Mouse (Mus musculus): ENCODE data around the gene Gna15. TPM values are rescaled to one million over a fixed set of nuclear protein-coding genes. Genes with fewer than 3 reads are reported as not detected.

Gene Gna15
- total RNA-seq, 4 experiments from 2014 or later, result 3.4 to 6.1 (median 5.3) TPM

DNA sequence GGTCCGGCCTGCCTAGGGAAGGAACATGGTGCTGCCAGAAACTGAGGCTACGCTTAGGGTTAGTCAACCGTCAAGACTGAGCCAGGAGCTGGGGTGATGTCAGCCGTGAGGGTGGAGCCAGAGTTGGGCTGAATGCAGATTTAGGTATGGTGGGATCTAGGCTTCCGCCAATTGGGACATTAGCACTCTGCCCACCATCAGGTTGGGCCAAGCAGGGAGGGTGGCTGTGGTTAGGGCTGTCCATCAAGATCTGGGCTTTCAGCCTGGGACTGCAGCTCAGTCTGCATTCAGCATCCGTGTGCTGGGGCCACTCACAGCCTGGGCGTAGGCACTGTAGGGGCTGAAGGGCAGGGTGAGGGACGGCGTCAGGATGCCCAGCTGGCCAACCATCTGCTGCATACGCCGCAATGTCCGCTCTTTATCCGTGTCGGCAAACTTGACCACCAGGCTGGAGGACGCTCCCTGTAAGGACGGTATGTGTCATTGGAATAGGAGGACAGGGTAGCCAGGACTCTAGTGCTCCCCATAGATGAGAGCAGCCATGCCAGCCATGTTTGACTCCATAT is 56.3 kb downstream of the Gna15 start:
- DNase-seq (ENCODE audit: low spot score in 2 of 2), result no peak

DNA sequence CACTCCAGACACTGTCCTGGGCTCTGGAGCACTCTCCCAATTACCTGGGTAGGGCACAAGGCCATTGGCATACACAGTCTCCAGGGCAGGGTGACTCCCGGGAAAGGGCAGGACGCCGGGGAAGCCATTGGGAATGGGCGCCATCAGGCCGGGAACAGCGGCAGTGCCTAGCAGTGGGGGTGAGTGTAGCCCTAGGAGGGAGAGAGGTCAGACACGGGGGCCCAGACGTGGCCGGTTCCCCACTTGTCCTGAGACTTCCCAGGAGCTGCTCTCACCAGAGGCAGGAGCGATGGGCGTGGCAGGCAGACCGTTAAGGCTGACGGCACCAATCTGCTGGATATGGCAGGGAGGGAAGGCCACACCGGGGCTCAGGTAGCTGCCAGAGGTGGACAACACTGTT is 57.1 kb downstream of the Gna15 start:
- DNase-seq (ENCODE audit: low spot score in 2 of 2), result peak in 1 of 2 experiments; percentile 17

DNA sequence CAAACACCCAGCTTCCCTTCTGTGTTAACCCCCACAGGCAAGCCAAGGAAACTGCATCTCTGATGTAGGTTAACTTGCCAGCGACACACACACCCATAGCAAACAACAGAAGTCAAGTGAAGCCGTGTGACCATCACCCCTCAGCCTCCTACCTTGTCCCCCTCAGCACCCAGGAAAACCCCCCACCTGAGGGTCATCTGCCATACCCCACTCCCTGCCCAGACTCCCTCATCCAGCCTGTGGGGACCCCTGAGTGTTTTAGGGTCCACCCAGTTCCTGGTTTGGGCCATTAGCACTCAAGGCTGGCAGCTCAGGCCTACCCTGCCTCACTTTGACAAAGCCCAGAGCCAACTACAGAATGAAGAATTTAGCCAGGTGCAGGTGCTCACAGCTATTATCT is 58.0 kb downstream of the Gna15 start:
- peak; percentile 1 to 7 for DNase-seq (ENCODE audit: low spot score in 2 of 2)

DNA sequence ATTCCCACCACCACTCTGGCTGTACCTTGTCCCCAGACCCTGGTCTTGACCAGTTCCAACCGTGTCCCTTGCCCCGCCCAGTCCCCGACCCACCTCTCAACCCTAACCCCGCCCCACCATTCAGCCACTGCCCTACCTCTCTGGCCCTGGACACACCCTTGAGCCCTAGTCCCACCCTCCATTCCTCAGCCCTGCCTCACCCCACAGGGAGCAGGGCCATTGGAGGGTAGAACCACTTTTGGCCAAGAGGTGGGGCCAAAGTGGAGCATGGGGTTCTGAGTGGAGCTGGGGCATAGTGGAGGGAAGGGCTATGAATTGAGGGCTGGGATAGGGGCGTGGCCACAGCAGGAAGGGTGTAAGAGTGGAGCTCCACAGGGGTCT is 58.8 kb downstream of the Gna15 start:
- no peak for DNase-seq (ENCODE audit: low spot score in 2 of 2)

DNA sequence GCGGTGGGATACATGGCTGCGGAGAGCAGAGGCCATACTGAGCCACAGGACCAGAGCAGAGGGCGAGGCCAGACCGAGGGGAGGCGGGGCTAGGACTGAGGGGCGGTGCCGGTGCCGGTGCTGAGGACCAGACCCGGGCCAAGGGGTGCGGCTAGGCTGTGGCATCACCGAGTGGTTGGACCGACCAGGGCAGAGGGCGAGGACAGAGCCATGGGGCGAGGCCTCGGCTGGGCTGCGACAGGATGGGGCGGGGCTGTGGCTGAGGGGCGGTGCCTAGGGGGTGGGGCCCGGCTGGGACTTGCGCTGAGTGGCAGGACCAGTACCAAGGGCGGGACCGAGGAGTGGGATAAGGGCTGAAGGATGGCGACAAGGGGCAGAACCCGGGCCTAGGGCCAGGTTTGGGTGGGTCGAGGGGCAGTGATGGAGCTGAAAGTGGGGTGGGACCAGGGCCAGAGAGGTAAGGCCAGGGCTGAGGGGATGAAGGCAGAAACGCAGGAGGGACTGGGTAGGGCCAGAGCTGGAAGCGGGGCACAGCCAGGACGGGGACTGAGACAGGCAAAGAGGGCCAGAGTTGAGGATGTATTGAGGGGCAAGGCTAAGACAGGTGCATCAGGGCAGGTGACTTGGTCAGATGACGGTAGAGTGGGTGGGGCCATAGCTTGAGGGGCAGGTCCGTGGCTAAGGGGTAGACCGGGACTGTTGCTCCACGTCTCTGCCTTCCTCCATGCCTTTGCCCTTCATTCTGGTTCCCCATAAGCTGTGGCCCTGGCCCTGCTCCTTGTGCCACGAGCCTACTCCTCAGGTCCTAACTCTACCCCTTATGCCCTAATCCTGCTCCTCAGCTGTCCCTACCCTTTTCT is 59.4 kb downstream of the Gna15 start:
- DNase-seq (ENCODE audit: low spot score in 2 of 2), result peak in 1 of 2 experiments; percentile 12

DNA sequence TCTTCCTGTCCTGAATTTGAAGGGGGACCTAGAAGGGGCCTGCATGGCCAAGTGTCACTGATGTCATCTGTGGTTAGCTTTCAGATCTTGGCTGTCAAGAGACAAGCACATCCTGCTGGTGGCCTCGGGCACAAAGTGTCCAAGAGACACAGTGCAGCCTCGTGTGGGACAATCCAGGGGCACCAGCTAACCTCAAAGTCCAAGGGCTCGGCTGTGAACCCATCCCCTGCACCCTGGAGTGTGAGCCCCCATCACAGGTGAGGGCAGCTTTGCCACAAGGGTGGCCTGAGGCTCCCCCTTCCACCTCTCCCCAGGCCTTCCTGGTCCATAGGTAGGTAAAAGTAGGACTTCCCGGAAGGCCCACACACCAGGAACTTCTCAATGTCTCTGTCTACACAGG is 60.5 kb downstream of the Gna15 start:
- DNase-seq (ENCODE audit: low spot score in 2 of 2), result peak in 1 of 2 experiments; percentile 1

DNA sequence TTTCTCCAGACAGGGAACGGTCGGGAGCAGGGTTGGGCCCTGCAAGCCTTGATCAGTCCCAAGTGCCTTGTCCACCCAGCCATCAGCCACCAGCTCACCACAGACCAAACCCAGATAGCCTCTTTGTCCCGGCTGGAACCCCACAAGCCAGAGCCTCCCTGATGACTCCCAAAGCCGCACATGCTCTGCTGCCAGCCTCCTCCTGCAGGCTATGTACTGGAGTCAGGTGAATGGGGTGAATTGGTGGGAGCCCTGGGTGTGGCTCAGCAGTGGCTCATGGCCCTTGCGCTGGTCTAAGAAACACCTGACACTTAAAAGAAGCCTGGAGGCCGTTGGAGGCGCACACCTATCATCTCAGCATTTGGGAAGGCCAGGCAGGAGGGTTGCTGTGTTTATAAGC is 61.1 kb downstream of the Gna15 start:
- DNase-seq (ENCODE audit: low spot score in 2 of 2), result peak in 1 of 2 experiments; percentile 3

DNA sequence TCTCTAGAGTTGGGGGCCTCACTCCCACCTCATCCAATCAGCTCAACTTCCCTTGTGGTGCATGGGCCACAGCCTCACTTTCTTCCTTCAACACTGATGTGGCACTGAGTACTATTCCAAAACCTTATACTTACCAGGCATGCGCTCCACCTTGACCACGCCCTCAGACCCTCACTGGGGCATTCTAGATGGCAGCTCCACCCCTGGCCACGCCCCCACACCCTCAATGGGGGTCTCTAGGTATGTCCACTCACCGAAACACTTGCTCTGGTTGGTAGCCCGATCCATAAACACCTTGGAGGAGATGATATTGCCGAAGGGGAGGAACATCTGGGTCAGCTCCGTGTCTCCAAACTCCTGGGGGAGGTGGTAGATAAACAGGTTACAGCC is 61.6 kb downstream of the Gna15 start:
- peak in 1 of 2 experiments; percentile 5 for DNase-seq (ENCODE audit: low spot score in 2 of 2)

DNA sequence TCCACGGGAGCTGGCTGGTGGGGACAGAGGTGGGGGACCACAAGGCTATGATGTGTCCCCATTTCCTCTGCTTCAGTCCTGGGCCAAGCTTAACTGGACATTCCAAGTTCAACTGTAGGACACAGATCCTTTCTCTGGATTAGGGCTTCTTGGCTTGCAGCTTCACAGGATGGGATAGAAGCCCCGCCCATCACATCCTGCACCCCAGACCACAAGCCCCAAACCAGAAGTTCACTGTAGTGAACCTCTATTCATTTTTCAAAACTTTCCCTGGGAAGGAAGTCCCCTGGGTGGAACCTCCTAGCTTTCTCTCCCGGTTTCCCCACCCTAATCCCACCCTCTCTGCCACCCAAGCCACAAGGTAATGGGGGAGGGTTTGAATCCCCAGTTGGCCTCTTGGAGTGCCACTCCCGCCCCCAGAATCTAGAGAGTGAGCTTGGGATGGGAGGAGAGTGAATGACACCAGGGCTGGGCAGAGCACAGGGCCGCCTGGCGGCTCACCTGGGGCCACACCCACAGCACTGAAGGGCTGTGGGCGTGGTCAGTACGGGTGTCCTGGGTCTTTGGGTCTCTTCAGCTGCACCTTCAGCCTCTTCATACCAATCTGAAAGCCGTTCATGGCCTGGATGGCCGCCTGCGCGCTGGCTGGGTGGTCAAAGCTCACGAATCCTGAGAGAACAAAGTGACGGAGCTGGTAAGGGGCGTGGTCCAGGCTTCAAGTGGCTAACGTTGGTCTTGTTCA is 62.2 kb downstream of the Gna15 start:
- no peak for DNase-seq (ENCODE audit: low spot score in 2 of 2)

DNA sequence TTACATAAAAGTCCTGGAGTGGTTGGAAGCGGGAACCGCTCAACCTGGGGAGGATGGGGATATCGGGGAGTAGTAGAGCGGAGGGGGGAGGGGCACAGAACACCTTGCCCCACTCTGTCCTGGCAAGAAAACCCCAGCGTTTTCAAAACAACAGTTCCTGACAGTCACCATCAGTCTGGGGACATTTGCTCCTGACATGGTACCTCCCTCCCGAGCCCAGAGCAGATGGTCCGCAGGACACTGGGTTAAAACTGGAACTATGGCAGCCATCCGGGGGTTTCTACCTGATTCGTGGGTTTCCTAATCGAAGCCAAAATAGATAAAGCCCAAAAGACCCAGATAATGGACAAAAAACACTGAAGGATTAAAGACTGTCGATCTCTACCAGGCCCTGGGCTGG is 63.1 kb downstream of the Gna15 start:
- DNase-seq (ENCODE audit: low spot score in 2 of 2), result no peak

DNA sequence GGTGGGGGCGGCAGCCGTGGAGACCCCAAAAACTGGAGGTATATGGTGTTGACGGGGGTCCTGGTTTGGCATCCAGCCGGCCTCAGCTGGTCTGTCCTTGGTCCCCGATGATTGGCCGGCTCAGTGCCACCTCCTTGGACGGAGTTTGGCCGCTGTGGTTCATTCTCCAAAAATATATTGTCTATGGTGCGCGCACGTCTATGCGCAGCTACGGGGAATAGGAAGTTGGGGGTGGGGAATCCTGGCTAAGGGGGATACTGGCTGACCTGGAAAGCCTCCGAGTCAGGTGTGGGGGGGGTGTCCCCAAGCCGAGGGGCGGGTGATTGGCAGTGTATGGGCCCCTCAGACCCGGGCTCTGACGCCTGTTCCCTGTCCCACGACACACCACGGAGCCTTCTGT is 63.6 kb downstream of the Gna15 start:
- peak in 1 of 2 experiments; percentile 4 for DNase-seq (ENCODE audit: low spot score in 2 of 2)

DNA sequence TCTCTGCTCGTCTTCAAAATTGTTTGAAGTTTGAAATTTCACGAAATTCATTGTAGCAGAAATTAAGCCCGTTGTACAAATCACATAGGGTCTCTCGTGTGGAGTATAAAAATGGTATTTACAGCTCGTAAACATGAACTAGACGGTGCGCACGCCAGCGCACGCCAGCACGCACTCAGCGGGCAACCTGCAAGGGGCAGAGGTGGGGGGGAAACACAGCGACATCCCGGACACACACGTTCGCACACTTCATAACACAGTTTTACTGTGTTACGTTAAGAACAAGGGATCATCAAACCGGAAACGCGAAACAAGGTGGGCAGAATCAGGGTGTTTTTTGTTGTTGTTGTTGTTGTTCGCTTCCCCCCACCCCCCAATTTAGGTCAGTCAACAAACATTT is 64.6 kb downstream of the Gna15 start:
- no peak for DNase-seq (ENCODE audit: low spot score in 2 of 2)

DNA sequence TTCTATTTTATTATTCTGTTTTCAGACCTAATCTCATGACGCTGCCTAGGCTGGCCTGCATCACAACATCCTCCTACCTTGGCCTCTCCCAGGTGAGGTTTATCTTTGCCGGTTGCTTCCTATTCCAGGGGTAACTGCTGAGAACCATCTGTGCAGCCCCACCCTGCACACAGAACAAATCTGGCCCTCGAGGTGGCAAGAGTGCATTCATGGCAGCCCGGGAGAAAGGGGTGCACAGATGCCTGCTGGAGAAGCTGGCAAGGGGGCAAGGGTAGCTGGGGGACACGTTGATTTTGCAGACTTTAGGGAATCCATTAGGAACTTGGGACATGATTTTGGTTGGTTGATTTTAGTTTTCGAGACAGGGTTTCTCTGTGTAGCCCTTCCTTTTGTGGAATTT is 65.8 kb downstream of the Gna15 start:
- DNase-seq (ENCODE audit: low spot score in 2 of 2), result no peak

DNA sequence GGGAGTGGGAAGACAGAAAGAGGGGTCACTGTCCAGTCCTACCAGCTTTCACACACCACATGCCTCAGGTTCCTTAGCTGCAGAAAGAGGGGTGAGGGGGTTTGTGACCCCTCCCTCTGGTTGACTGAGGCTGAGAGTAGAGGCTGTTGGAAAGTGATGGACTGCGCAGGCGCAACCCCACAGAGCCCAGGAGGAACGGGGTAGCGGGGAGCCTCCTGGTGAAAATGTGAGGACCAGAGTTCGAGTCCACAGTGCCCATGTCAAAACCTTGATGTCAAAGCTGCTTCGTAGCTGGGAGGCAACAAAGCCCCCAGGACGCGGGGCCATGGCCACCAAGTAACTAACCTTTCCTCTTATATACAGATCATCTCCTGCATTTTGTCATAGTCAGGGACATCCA is 66.4 kb downstream of the Gna15 start:
- peak in 1 of 2 experiments; percentile 6 for DNase-seq (ENCODE audit: low spot score in 2 of 2)

DNA sequence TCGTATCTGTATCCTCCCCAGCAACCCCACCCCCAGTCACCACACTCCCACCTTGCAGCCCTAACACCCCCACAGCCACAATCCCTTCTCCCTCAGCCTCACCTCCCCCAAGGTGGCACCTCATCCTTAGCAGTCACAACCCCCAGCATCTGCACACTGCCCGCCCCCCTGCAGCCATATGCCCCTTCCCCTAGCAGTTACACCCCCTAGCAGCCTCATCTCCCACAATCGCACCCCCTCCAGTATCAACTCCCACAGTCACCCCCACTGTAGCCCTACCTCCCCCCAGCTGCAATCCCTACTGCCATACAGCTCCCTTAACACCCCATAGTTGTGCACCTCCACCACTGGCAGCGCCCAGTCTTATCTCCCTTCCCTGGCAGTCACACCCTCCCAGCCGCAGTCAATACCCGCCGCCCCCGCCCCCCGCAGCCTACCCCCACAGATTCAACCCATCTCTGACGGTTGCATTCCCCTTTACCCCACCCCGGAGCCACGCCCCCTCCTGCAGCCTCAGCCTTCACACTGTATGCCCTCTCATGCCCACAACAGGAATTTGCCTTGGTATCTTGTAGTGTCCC is 67.0 kb downstream of the Gna15 start:
- no peak for DNase-seq (ENCODE audit: low spot score in 2 of 2)

DNA sequence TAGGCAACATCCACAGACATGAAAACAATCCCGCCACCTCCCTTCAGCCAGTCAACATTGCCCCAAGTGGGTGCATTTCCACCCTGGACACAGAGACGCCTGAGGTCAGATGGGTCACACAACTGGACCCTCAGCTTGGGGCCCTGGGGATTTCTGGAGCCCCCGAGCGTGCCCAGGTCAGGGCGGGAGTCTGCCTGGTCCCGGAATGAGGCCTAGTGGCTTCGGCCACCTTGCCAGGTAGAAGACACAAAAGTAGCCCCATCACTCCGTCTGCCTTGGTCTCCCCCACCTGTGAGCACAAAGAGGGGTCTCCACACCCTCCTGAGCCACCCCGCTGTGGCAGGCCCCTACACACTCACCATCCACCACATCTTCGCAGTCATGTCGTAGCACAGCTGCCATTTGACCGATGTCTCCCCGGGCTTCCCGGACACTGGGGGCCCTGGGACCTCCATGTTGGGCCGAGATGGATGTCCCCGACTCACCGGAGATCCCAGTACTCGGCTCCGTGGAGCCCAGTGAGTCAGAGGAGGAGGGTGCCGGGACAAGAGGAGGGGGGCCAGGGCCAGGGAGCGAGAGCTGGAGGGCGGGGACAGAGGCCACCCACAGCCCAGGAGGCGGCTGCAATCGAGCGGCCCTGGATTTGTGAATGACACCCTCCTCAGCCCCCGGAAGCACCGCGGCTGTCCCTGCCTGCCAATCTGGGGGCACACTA is 68.7 kb downstream of the Gna15 start, which contains the start of gene Nfic:
Gene Nfic, minus strand, starts transcription at position 455 of the 715 bp plus-strand sequence.
- no peak for DNase-seq (ENCODE audit: low spot score in 2 of 2)

DNA sequence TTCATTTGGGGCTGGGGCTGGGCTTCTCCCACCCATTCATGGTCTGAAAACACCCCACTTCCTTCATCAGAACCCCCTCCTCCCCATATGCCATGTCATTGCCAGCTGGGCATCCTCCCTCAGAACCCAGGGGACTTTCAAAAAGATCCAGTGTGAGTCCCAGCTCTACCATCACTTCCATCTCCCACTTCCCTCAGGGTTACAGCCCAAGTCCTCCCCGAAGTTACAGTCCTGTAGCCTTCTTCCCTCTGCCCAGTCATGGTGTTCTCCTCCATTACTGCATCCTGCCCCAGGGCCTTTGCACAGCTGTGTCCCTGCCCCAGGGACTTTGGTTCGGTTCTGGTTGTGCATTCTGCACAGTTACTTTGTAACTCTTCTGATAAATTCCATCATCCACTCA is 69.9 kb downstream of the Gna15 start:
- DNase-seq (ENCODE audit: low spot score in 2 of 2), result no peak

DNA sequence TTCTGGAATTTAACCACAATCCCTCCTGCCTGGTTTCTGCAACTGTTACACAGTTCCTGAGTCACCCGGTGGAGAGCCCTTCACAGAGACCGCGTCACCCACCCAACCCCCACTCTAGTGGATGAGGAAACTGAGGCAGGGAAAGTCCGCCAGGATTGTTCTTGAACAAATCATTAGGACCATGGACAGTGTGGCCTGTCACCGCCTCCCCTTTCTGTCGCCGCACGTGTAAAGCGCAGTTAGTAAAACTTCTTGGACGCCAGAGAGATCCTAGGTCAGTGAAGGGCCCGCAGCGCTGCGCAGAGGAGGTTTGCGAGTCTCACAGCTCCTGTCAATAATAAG is 71.1 kb downstream of the Gna15 start:
- no peak for DNase-seq (ENCODE audit: low spot score in 2 of 2)

Data from left cerebral cortex, adult 8-10 months (tissue).